Mouse (Mus musculus): Measurements from ENCODE around the gene Eif2ak1. TPM values are rescaled to one million over a fixed set of nuclear protein-coding genes. Genes with fewer than 3 reads are reported as not detected.

The Eif2ak1 gene
- total and polyA plus RNA-seq, 3 experiments: 11.9 to 26.7 (median 13.4) TPM

DNA sequence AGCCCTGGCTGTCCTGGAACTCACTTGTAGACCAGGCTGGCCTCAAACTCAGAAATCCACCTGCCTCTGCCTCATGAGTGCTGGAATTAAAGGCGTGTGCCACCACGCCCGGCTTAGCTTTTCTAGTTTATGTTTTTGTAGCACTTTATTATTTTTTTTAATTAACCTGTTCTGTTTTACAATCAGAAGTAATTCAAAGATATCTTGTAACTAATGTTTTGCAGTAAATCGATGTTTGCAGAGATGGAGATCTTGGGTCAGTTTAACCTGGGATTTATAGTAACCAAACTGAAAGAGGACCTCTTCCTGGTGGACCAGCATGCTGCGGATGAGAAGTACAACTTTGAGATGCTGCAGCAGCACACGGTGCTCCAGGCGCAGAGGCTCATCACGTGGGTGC, 110.3 kb downstream of the Eif2ak1 start, which contains the start of gene Gm42421:
TSS of gene Gm42421 (plus strand) at position 301 of the 400 bp plus-strand sequence.
- no peak within 1 kb of the TSS for H3K4me3 ChIP-seq (replicated peaks in 1 of 3; ENCODE audit: low read depth in 2 of 3, low read length in 2 of 3, poor library complexity in 1 of 3)
- no peak within 1 kb of the TSS for H3K4me2 ChIP-seq (ENCODE audit: insufficient read depth, low read depth, poor library complexity, severe bottlenecking)
- H3K27ac ChIP-seq (ENCODE audit: insufficient read depth, low read depth): no peak within 1 kb of the TSS
- in situ Hi-C loops (cut with MboI; ENCODE audit: low pct_ligation_motif_present, low pct_unique_long_range_greater_than_20kb, low sequenced_read_pairs): no loop called here
- TF ChIP-seq CTCF (conservative IDR thresholded peaks at IDR 0.05 in 1 of 2, IDR thresholded peaks at IDR 0.05 in 1 of 2; ENCODE audit: low read depth in 2 of 2, low read length in 2 of 2) (no peak), HCFC1 (IDR thresholded peaks at IDR 0.05; ENCODE audit: low read depth, low read length) (no peak), MXI1 (IDR thresholded peaks at IDR 0.05; ENCODE audit: low read depth, low read length) (no peak), ZNF384 (IDR thresholded peaks at IDR 0.05; ENCODE audit: low read depth, low read length) (no peak)
- no peak for DNase-seq (ENCODE audit: extremely low read depth)
- H3K9ac ChIP-seq (ENCODE audit: insufficient read depth, low read depth): no peak within 1 kb of the TSS
- dilution Hi-C loops (cut with MboI; ENCODE audit: extremely low pct_ligation_motif_present, extremely low pct_unique_long_range_greater_than_20kb, low sequenced_read_pairs): no loop called here
- H3K36me3 ChIP-seq (replicated peaks in 1 of 2; ENCODE audit: control insufficient read depth in 1 of 2, insufficient read depth in 1 of 2, low read length in 1 of 2): peaks cover 79 to 93% of the 10 kb centered on the region in 2 experiments
- H3K27me3 ChIP-seq (replicated peaks): no peaks in the 10 kb centered on the region
- no peaks in the 10 kb centered on the region for H3K9me3 ChIP-seq (replicated peaks; ENCODE audit: low read length)
- H3K4me1 ChIP-seq (ENCODE audit: control insufficient read depth in 1 of 2, insufficient read depth in 2 of 2): no peaks in the 10 kb centered on the region
- H3K79me2 ChIP-seq (replicated peaks; ENCODE audit: control insufficient read depth, extremely low read depth, insufficient read depth, poor library complexity, severe bottlenecking): no peaks in the 10 kb centered on the region; the same call in 1 of the 2 replicates

DNA sequence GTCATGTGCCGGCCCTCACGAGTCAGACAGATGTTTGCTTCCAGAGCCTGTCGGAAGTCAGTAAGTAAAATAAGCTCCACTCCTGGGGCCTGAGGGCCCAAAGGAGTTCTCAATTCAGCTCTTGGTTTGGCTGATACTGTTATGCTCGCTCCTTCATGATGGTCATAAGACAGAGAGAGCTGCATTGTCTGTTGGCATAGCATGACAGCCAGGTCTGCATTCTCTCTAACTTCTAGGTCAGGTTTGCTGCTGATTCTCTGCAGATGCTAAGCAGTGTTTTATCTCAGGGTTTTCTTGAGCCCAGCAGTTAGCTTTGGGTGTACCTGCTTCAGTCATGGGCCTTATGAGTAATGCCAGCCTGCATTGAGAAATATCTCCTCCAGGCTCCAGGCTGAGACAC, 111.7 kb downstream of the Eif2ak1 start:
- no peaks in the 10 kb centered on the region for H3K9me3 ChIP-seq (replicated peaks; ENCODE audit: low read length)
- no peak overlapping the region for H3K27ac ChIP-seq (ENCODE audit: insufficient read depth, low read depth)
- no peak overlapping the region for H3K9ac ChIP-seq (ENCODE audit: insufficient read depth, low read depth)
- H3K36me3 ChIP-seq (replicated peaks in 1 of 2; ENCODE audit: control insufficient read depth in 1 of 2, insufficient read depth in 1 of 2, low read length in 1 of 2): peaks cover 67 to 86% of the 10 kb centered on the region in 2 experiments
- no peaks in the 10 kb centered on the region for H3K4me1 ChIP-seq (ENCODE audit: control insufficient read depth in 1 of 2, insufficient read depth in 2 of 2)
- H3K4me2 ChIP-seq (ENCODE audit: insufficient read depth, low read depth, poor library complexity, severe bottlenecking): no peak overlapping the region
- TF ChIP-seq CTCF (conservative IDR thresholded peaks at IDR 0.05 in 1 of 2, IDR thresholded peaks at IDR 0.05 in 1 of 2; ENCODE audit: low read depth in 2 of 2, low read length in 2 of 2) (no peak), NELFE (IDR thresholded peaks at IDR 0.05; ENCODE audit: low read depth, low read length) (no peak), GABPA (IDR thresholded peaks at IDR 0.05; ENCODE audit: insufficient replicate concordance, low read depth, low read length) (no peak), UBTF (IDR thresholded peaks at IDR 0.05; ENCODE audit: low read depth, low read length) (no peak), ZMIZ1 (IDR thresholded peaks at IDR 0.05; ENCODE audit: low read depth, low read length) (no peak), MYC (IDR thresholded peaks at IDR 0.05; ENCODE audit: low read depth, low read length) (no peak), ZC3H11A (IDR thresholded peaks at IDR 0.05; ENCODE audit: low read depth, low read length) (no peak), E2F4 (IDR thresholded peaks at IDR 0.05; ENCODE audit: insufficient replicate concordance, low read depth, low read length) (no peak), USF1 (IDR thresholded peaks at IDR 0.05; ENCODE audit: low read depth, low read length) (no peak), NRF1 (IDR thresholded peaks at IDR 0.05; ENCODE audit: low read depth, low read length) (no peak), RCOR1 (conservative IDR thresholded peaks at IDR 0.05; ENCODE audit: low read depth, low read length) (no peak), MAFK (IDR thresholded peaks at IDR 0.05; ENCODE audit: insufficient replicate concordance, low read length) (no peak), TBP (conservative IDR thresholded peaks at IDR 0.05; ENCODE audit: low read depth, low read length) (no peak), MAX (IDR thresholded peaks at IDR 0.05; ENCODE audit: low read length) (no peak), EP300 (IDR thresholded peaks at IDR 0.05; ENCODE audit: low read length) (no peak), IRF4 (IDR thresholded peaks at IDR 0.05; ENCODE audit: low read depth, low read length) (no peak), ZKSCAN1 (IDR thresholded peaks at IDR 0.05; ENCODE audit: borderline replicate concordance, low read depth, low read length) (no peak), ZNF384 (IDR thresholded peaks at IDR 0.05; ENCODE audit: low read depth, low read length) (no peak), ETS1 (conservative IDR thresholded peaks at IDR 0.05; ENCODE audit: low read depth, low read length) (no peak), JUND (conservative IDR thresholded peaks at IDR 0.05; ENCODE audit: low read depth, low read length) (no peak)
- dilution Hi-C loops (cut with MboI; ENCODE audit: extremely low pct_ligation_motif_present, extremely low pct_unique_long_range_greater_than_20kb, low sequenced_read_pairs): no loop called here
- no peaks in the 10 kb centered on the region for H3K79me2 ChIP-seq (replicated peaks; ENCODE audit: control insufficient read depth, extremely low read depth, insufficient read depth, poor library complexity, severe bottlenecking)
- H3K27me3 ChIP-seq (replicated peaks): no peaks in the 10 kb centered on the region
- no peak overlapping the region for H3K4me3 ChIP-seq (replicated peaks in 1 of 3; ENCODE audit: low read depth in 2 of 3, low read length in 2 of 3, poor library complexity in 1 of 3)
- DNase-seq (ENCODE audit: extremely low read depth): no peak
- in situ Hi-C loops (cut with MboI; ENCODE audit: low pct_ligation_motif_present, low pct_unique_long_range_greater_than_20kb, low sequenced_read_pairs): no loop called here
